In the genomic region with DNA sequence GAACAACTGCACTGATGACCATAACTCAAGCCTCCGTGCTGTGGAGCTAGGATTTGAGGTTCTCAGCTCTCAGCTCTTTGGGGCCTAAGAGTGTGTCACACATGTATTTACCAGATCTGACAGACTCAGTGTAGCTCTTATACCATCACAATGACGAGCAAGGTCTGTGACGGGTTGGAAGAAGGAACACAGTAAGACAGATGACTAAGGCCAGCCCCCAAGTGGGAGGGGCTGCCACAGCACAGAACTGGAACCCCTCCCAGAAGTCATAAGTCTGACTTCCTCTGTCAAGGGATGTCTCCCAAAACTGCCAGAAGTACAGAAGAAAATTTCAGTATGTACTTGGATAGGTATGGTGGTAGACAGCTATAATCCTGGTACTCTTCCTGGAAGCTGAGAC, we compare ENCODE assay signal across 8 mouse cellular contexts. TPM values are rescaled to one million over a fixed set of nuclear protein-coding genes. Genes with fewer than 3 reads are reported as not detected.
DNase-seq lines count a peak whose midpoint lies in the region; ATAC-seq and TF ChIP-seq lines count a peak whose summit lies in the region.

No protein-coding gene starts in this region.

- no peak for ATAC-seq in heart, embryonic 16.5 days (replicated peaks; ENCODE audit: extremely low read depth, insufficient read depth, low FRiP score)
- no peak for ATAC-seq in forebrain, embryonic 14.5 days

- H3K4me1 ChIP-seq in kidney, adult 2 months (ENCODE audit: control insufficient read depth, insufficient read depth, low read length) = peaks cover 85% of the 10 kb centered on the region
- peaks cover 87% of the 10 kb centered on the region for H3K4me1 ChIP-seq in heart, embryonic 16.5 days (ENCODE audit: control insufficient read depth, insufficient read depth, low read length)
- peaks cover 33% of the 10 kb centered on the region for H3K4me1 ChIP-seq in forebrain, embryonic 14.5 days (ENCODE audit: control insufficient read depth, insufficient read depth, low read length)

- no peak for TF ChIP-seq CTCF in kidney, adult 2 months (conservative IDR thresholded peaks at IDR 0.05; ENCODE audit: insufficient read depth, insufficient read length, low read depth, low read length)

- no peak overlapping the region for H3K4me2 ChIP-seq in heart, embryonic 16.5 days (ENCODE audit: low read depth, low read length)
- H3K4me2 ChIP-seq in forebrain, embryonic 14.5 days (ENCODE audit: low read length) = no peak overlapping the region

- peaks cover 100% of the 10 kb centered on the region for H3K79me2 ChIP-seq in macrophage (ENCODE audit: inconsistent target)

- peak; percentile 62 for DNase-seq in kidney, adult 2 months
- DNase-seq in kidney, adult 18-20 months = no peak
- DNase-seq in MEL-GATA-1-ER (ENCODE audit: extremely low read depth, low read depth) (peak; percentile 70), MN1 (ENCODE audit: low spot score) (no peak)
- no peak for DNase-seq in layer of hippocampus, adult 18-20 months (ENCODE audit: low spot score in 2 of 2)
- DNase-seq in forebrain, embryonic 14.5 days (ENCODE audit: low spot score) = no peak

- H3K27ac ChIP-seq in kidney, adult 2 months (ENCODE audit: insufficient read depth, low read depth, low read length) = peak overlapping the region; percentile 82
- peak overlapping the region; percentile 70 for H3K27ac ChIP-seq in heart, embryonic 16.5 days (ENCODE audit: low read length)
- peak overlapping the region; percentile 75 for H3K27ac ChIP-seq in macrophage
- H3K27ac ChIP-seq in forebrain, embryonic 14.5 days (ENCODE audit: low read depth, low read length) = no peak overlapping the region

- 46% methylated on average over 3 of the region's 3 CpGs for WGBS in kidney, adult 2 months
- WGBS in heart, embryonic 16.5 days = 48% methylated on average over 3 of the region's 3 CpGs
- WGBS in macrophage (ENCODE audit: missing documents) = 36% methylated on average over 3 of the region's 3 CpGs
- 77% methylated on average over 3 of the region's 3 CpGs for WGBS in forebrain, embryonic 14.5 days

- H3K9ac ChIP-seq in heart, embryonic 16.5 days (ENCODE audit: low read length) = no peak overlapping the region
- H3K9ac ChIP-seq in forebrain, embryonic 14.5 days (ENCODE audit: low read length) = no peak overlapping the region

- TF ChIP-seq POLR2A in kidney, adult 2 months (IDR thresholded peaks at IDR 0.05; ENCODE audit: low read depth, low read length) = no peak

- no peak overlapping the region for H3K4me3 ChIP-seq in kidney, adult 2 months (ENCODE audit: insufficient read depth, low read depth, low read length)
- no peak overlapping the region for H3K4me3 ChIP-seq in heart, embryonic 16.5 days (ENCODE audit: low read length)
- no peak overlapping the region for H3K4me3 ChIP-seq in macrophage (ENCODE audit: inconsistent target)
- H3K4me3 ChIP-seq in forebrain, embryonic 14.5 days (ENCODE audit: low read depth, low read length) = no peak overlapping the region

- H3K27me3 ChIP-seq in kidney, adult 2 months (replicated peaks; ENCODE audit: control insufficient read depth, insufficient read depth, low read length) = no peaks in the 10 kb centered on the region
- H3K27me3 ChIP-seq in heart, embryonic 16.5 days (ENCODE audit: control insufficient read depth, insufficient read depth, low read length) = no peaks in the 10 kb centered on the region
- H3K27me3 ChIP-seq in forebrain, embryonic 14.5 days (replicated peaks; ENCODE audit: control insufficient read depth, insufficient read depth, low read length) = no peaks in the 10 kb centered on the region

- no peaks in the 10 kb centered on the region for H3K9me3 ChIP-seq in heart, embryonic 16.5 days (replicated peaks; ENCODE audit: control insufficient read depth, low read length)
- H3K9me3 ChIP-seq in forebrain, embryonic 14.5 days (replicated peaks; ENCODE audit: control insufficient read depth, low read length) = no peaks in the 10 kb centered on the region

- no peaks in the 10 kb centered on the region for H3K36me3 ChIP-seq in kidney, adult 2 months (ENCODE audit: control insufficient read depth, insufficient read depth, low read length)
- H3K36me3 ChIP-seq in heart, embryonic 16.5 days (ENCODE audit: control insufficient read depth, insufficient read depth) = no peaks in the 10 kb centered on the region
- H3K36me3 ChIP-seq in macrophage (ENCODE audit: inconsistent target) = no peaks in the 10 kb centered on the region
- H3K36me3 ChIP-seq in forebrain, embryonic 14.5 days (ENCODE audit: control insufficient read depth, insufficient read depth, low read length) = peaks cover 4% of the 10 kb centered on the region; the same call in 1 of the 2 replicates

RNA-seq across cellular contexts. Expression of a gene that starts 9.7 kb away (rescaled TPM):
- 29.3 and 31.1 TPM in 2 replicates for polyA plus RNA-seq in kidney, adult 2 months (2012; rRNA removed)
- 16.4 and 21.8 TPM in 2 replicates for polyA plus RNA-seq in heart, embryonic 16.5 days (2015; fragmentation: Nextera tagmentation; extraction: Ambion mirVana)
- 100 to 1,000 TPM in 13 of 26 experiments, 10 to 100 TPM in 13; 24.2 to 164 (median 103) TPM for total RNA-seq in macrophage (2018; cell fraction: chromatin; rRNA removed)
- total RNA-seq in macrophage (2018; cell fraction: cytosol; rRNA removed) = 10 to 100 TPM; 11.4 to 67.0 (median 51.9) TPM
- total RNA-seq in macrophage (2018; cell fraction: nucleus; rRNA removed) = 100 to 1,000 TPM in 8 of 26 experiments, 10 to 100 TPM in 18; 21.6 to 149 (median 81.0) TPM
- 28.5 to 45.3 TPM (median 29.8 TPM) in 3 replicates for polyA plus RNA-seq in macrophage (2018)
- total RNA-seq in layer of hippocampus, adult 18-20 months (2021) = 10 to 100 TPM; 50.6 to 51.7 TPM
- polyA plus RNA-seq in forebrain, embryonic 14.5 days (2014; fragmentation: Nextera tagmentation; extraction: Ambion mirVana) = 17.1 and 25.1 TPM in 2 replicates

RNA-seq across cellular contexts. Expression of a gene that starts 48.5 kb away (rescaled TPM):
- polyA plus RNA-seq in kidney, adult 2 months (2012; rRNA removed) = 7.7 and 13.0 TPM in 2 replicates
- 35.1 and 43.0 TPM in 2 replicates for polyA plus RNA-seq in heart, embryonic 16.5 days (2015; fragmentation: Nextera tagmentation; extraction: Ambion mirVana)
- total RNA-seq in macrophage (2018; cell fraction: chromatin; rRNA removed) = 10 to 100 TPM; 16.6 to 67.7 (median 39.8) TPM
- total RNA-seq in macrophage (2018; cell fraction: cytosol; rRNA removed) = 10 to 100 TPM in 25 of 26 experiments, 1 to 10 TPM in 1; 9.6 to 21.4 (median 15.7) TPM
- total RNA-seq in macrophage (2018; cell fraction: nucleus; rRNA removed) = 10 to 100 TPM; 12.7 to 46.5 (median 25.2) TPM
- polyA plus RNA-seq in macrophage (2018) = 15.2 to 18.8 TPM (median 17.1 TPM) in 3 replicates
- 10 to 100 TPM; 33.4 to 33.9 TPM for total RNA-seq in layer of hippocampus, adult 18-20 months (2021)
- 99.8 and 110 TPM in 2 replicates for polyA plus RNA-seq in forebrain, embryonic 14.5 days (2014; fragmentation: Nextera tagmentation; extraction: Ambion mirVana)

RNA-seq across cellular contexts. Expression of a gene that starts 55.1 kb away (rescaled TPM):
- polyA plus RNA-seq in kidney, adult 2 months (2012; rRNA removed) = 15.7 and 17.9 TPM in 2 replicates
- polyA plus RNA-seq in heart, embryonic 16.5 days (2015; fragmentation: Nextera tagmentation; extraction: Ambion mirVana) = 26.0 and 30.0 TPM in 2 replicates
- total RNA-seq in macrophage (2018; cell fraction: chromatin; rRNA removed) = 100 to 1,000 TPM in 6 of 26 experiments, 10 to 100 TPM in 20; 38.2 to 126 (median 79.0) TPM
- 10 to 100 TPM; 38.1 to 64.3 (median 54.7) TPM for total RNA-seq in macrophage (2018; cell fraction: cytosol; rRNA removed)
- total RNA-seq in macrophage (2018; cell fraction: nucleus; rRNA removed) = 100 to 1,000 TPM in 1 of 26 experiments, 10 to 100 TPM in 25; 31.4 to 113 (median 66.4) TPM
- polyA plus RNA-seq in macrophage (2018) = 45.4 to 73.6 TPM (median 47.0 TPM) in 3 replicates
- total RNA-seq in layer of hippocampus, adult 18-20 months (2021) = 10 to 100 TPM; 26.6 to 27.8 TPM
- 35.9 and 45.5 TPM in 2 replicates for polyA plus RNA-seq in forebrain, embryonic 14.5 days (2014; fragmentation: Nextera tagmentation; extraction: Ambion mirVana)

Comparison
In these comparisons a context has a peak if more than half of its experiments do, and no peak if none do; other contexts are left out.
1. DNase-seq: peak in kidney, adult 2 months (single experiment) and MEL-GATA-1-ER (single experiment); none in kidney, adult 18-20 months (single experiment), layer of hippocampus, adult 18-20 months (0 of 2), MN1 (single experiment) and forebrain, embryonic 14.5 days (single experiment).